Mouse (Mus musculus) embryonic fibroblast, embryonic 13.5 days (primary cell): ENCODE data around the gene Gfm1. TPM values are rescaled to one million over a fixed set of nuclear protein-coding genes. Genes with fewer than 3 reads are reported as not detected.
A peak's percentile ranks its signal among the peaks of the same experiment; 100 is the strongest.

ENCODE experiments used
- H3K27ac ChIP-seq: 2 replicates; pipeline ENCODE4 v1.5.1; 2012; ENCODE audit warnings: low read length, control low read depth, inconsistent platforms; ENCODE audit not compliant: insufficient read depth
- H3K4me1 ChIP-seq: 2 replicates; pipeline ENCODE4 v1.6.1; 2011; ENCODE audit warnings: low read length; ENCODE audit not compliant: control insufficient read depth, insufficient read depth
- H3K4me3 ChIP-seq: 2 replicates; pipeline ENCODE4 v1.5.1; 2011; ENCODE audit warnings: mild to moderate bottlenecking, control low read depth, low read length; ENCODE audit not compliant: insufficient read depth
- CTCF ChIP-seq: IDR thresholded peaks from 2 replicates; pipeline ENCODE4 v1.5.1; 2011; ENCODE audit warnings: mild to moderate bottlenecking, control low read depth, low read length, moderate library complexity, borderline replicate concordance; ENCODE audit not compliant: insufficient read depth
- POLR2A ChIP-seq: IDR thresholded peaks from 2 replicates; pipeline ENCODE4 v1.6.1; 2011; ENCODE audit warnings: low read depth, mild to moderate bottlenecking, control low read depth, low read length, moderate library complexity
- polyA plus RNA-seq: library from polyadenylated mRNA; stranded (reverse); fragments of >200 nt; gene quantifications from 2 replicates; pipeline ENCODE4 v1.2.4, GENCODE M21; 2011; ENCODE audit warnings: low read depth; ENCODE audit not compliant: missing spikeins, insufficient read length

The Gfm1 gene
- polyA plus RNA-seq, 1 experiment: 52.6 TPM

- H3K4me1 ChIP-seq: no peaks in the 10 kb centered on the region
- no peak overlapping the region for H3K4me3 ChIP-seq
- no peak for TF ChIP-seq POLR2A
- no peak for TF ChIP-seq CTCF
- H3K27ac ChIP-seq: no peak overlapping the region
These were observed 63.2 kb downstream of the Gfm1 start for GRCm38 (mm10) chr3:67493132-67493531.

GRCm38 (mm10) chr3:67496310-67496709 lies 66.4 kb downstream of the Gfm1 start:
- Histone ChIP-seq H3K4me1 (no peaks in the 10 kb centered on the region), H3K27ac (no peak overlapping the region)
- TF ChIP-seq CTCF (no peak), POLR2A (no peak)

GRCm38 (mm10) chr3:67497998-67498397 lies 68.1 kb downstream of the Gfm1 start:
- no peaks in the 10 kb centered on the region for H3K4me1 ChIP-seq
- no peak overlapping the region for H3K27ac ChIP-seq
- TF ChIP-seq CTCF (no peak), POLR2A (no peak)
- no peak overlapping the region for H3K4me3 ChIP-seq

More at GRCm38 (mm10) chr3:67496310-67496709, 66.4 kb downstream of the Gfm1 start:
- no peak overlapping the region for H3K4me3 ChIP-seq

GRCm38 (mm10) chr3:67498773-67499405 lies 69.0 kb downstream of the Gfm1 start:
- H3K27ac ChIP-seq: no peak overlapping the region
- no peaks in the 10 kb centered on the region for H3K4me1 ChIP-seq
- no peak for TF ChIP-seq CTCF
- no peak for TF ChIP-seq POLR2A
- no peak overlapping the region for H3K4me3 ChIP-seq

- no peak overlapping the region for H3K27ac ChIP-seq
- H3K4me3 ChIP-seq: no peak overlapping the region
- H3K4me1 ChIP-seq: no peaks in the 10 kb centered on the region
- TF ChIP-seq CTCF (no peak), POLR2A (no peak)
These were observed 69.5 kb downstream of the Gfm1 start for GRCm38 (mm10) chr3:67499406-67499791.

GRCm38 (mm10) chr3:67503878-67504277 lies 74.0 kb downstream of the Gfm1 start:
- TF ChIP-seq CTCF (no peak), POLR2A (no peak)

GRCm38 (mm10) chr3:67505286-67505685 lies 75.4 kb downstream of the Gfm1 start:
- Histone ChIP-seq H3K4me3 (no peak overlapping the region), H3K4me1 (peaks cover 6% of the 10 kb centered on the region), H3K27ac (peak overlapping the region; percentile 90)
- TF ChIP-seq POLR2A (no peak), CTCF (no peak)

More at GRCm38 (mm10) chr3:67503878-67504277, 74.0 kb downstream of the Gfm1 start:
- Histone ChIP-seq H3K4me3 (no peak overlapping the region), H3K27ac (no peak overlapping the region), H3K4me1 (peaks cover 6% of the 10 kb centered on the region)

- TF ChIP-seq CTCF (no peak), POLR2A (no peak)
- H3K27ac ChIP-seq: peak overlapping the region; percentile 89
- H3K4me1 ChIP-seq: peaks cover 6% of the 10 kb centered on the region
- H3K4me3 ChIP-seq: no peak overlapping the region
These were observed 78.5 kb downstream of the Gfm1 start for GRCm38 (mm10) chr3:67508216-67508892.

- Histone ChIP-seq H3K4me1 (peaks cover 4% of the 10 kb centered on the region), H3K27ac (no peak overlapping the region), H3K4me3 (no peak overlapping the region)
- TF ChIP-seq CTCF (0 out of 2 replicates have a peak, but pooled peaks have one; percentile 17), POLR2A (no peak)
These were observed 82.9 kb downstream of the Gfm1 start for GRCm38 (mm10) chr3:67512807-67513206.

- Histone ChIP-seq H3K4me3 (peak overlapping the region; percentile 50), H3K4me1 (no peaks in the 10 kb centered on the region), H3K27ac (no peak overlapping the region)
- no peak for TF ChIP-seq CTCF
These were observed 84.9 kb downstream of the Gfm1 start for GRCm38 (mm10) chr3:67514801-67515273.
